Comparison of ENCODE assay signal across 8 mouse cellular contexts in genomic region chr11:83462711-83463244, GRCm38 (mm10). TPM values are rescaled to one million over a fixed set of nuclear protein-coding genes. Genes with fewer than 3 reads are reported as not detected.
DNase-seq lines count a peak whose midpoint lies in the region; ATAC-seq lines count a peak whose summit lies in the region.

Gene Mmp28, minus strand, starts transcription at chr11:83463071.

- no peak within 1 kb of the TSS for H3K27ac ChIP-seq in forebrain, embryonic 13.5 days
- no peak within 1 kb of the TSS for H3K27ac ChIP-seq in limb, embryonic 11.5 days (replicated peaks; ENCODE audit: low read depth, low read length)

- intact Hi-C loops in heart, postnatal 36 days (cut with DNase I): no loop called here

- H3K9ac ChIP-seq in forebrain, embryonic 13.5 days: peak within 1 kb of the TSS; percentile 64
- peak within 1 kb of the TSS; percentile 55 for H3K9ac ChIP-seq in limb, embryonic 11.5 days (ENCODE audit: low read length)

- no peaks in the 10 kb centered on the region for H3K36me3 ChIP-seq in forebrain, embryonic 13.5 days (ENCODE audit: poor library complexity, severe bottlenecking)
- H3K36me3 ChIP-seq in limb, embryonic 11.5 days (ENCODE audit: control insufficient read depth, insufficient read depth, low read length): no peaks in the 10 kb centered on the region

- peak within 1 kb of the TSS; percentile 49 for H3K4me3 ChIP-seq in forebrain, embryonic 13.5 days
- H3K4me3 ChIP-seq in limb, embryonic 11.5 days (ENCODE audit: low read depth, low read length): peak within 1 kb of the TSS; percentile 55

- H3K4me1 ChIP-seq in forebrain, embryonic 13.5 days: peaks cover 31% of the 10 kb centered on the region
- H3K4me1 ChIP-seq in limb, embryonic 11.5 days (ENCODE audit: control insufficient read depth, insufficient read depth, low read length): no peaks in the 10 kb centered on the region; the same call in 1 of the 2 replicates

- DNase-seq in CD4-positive, CD25-positive, alpha-beta regulatory T cell, adult 2 months (ENCODE audit: low read depth, low spot score): peak; percentile 16
- DNase-seq in adrenal gland, postnatal 10 days: peak; percentile 85
- peak; percentile 75 to 81 for DNase-seq in heart, postnatal 36 days
- DNase-seq in limb, embryonic 11.5 days (ENCODE audit: low spot score): peak; percentile 59
- peak; percentile 21 for DNase-seq in mesoderm, embryonic 11.5 days (ENCODE audit: low read depth, low spot score)
- DNase-seq in urinary bladder, postnatal 36 days (ENCODE audit: low spot score in 2 of 2): peak; percentile 67 to 71

- no peak for ATAC-seq in CD4-positive, CD25-positive, alpha-beta regulatory T cell, adult 4 months
- ATAC-seq in forebrain, embryonic 13.5 days: no peak
- ATAC-seq in limb, embryonic 11.5 days (ENCODE audit: insufficient number of reproducible peaks, low FRiP score, low TSS enrichment, low read depth): peak; percentile 39; the same call in 1 of the 2 replicates

- H3K9me3 ChIP-seq in forebrain, embryonic 13.5 days (replicated peaks): no peaks in the 10 kb centered on the region
- H3K9me3 ChIP-seq in limb, embryonic 11.5 days (ENCODE audit: control insufficient read depth, low read length): no peaks in the 10 kb centered on the region

- H3K27me3 ChIP-seq in forebrain, embryonic 13.5 days: peaks cover 50% of the 10 kb centered on the region
- peaks cover 20% of the 10 kb centered on the region for H3K27me3 ChIP-seq in limb, embryonic 11.5 days (ENCODE audit: control insufficient read depth, insufficient read depth, low read length)

- under 1% methylated on average over 38 of the region's 42 CpGs for WGBS in forebrain, embryonic 13.5 days
- under 1% methylated on average over 42 of the region's 42 CpGs for WGBS in limb, embryonic 11.5 days

- H3K4me2 ChIP-seq in forebrain, embryonic 13.5 days: peak within 1 kb of the TSS; percentile 85
- peak within 1 kb of the TSS; percentile 90 for H3K4me2 ChIP-seq in limb, embryonic 11.5 days (ENCODE audit: low read depth, severe bottlenecking)

RNA-seq across cellular contexts. Expression of gene Mmp28, which starts in this region (rescaled TPM):
- not detected for polyA plus RNA-seq in CD4-positive, CD25-positive, alpha-beta regulatory T cell, adult 4 months (2017; shearing (Covaris generic))
- total RNA-seq in adrenal gland, postnatal 10 days (2021): 10 to 100 TPM in 1 of 2 experiments, 1 to 10 TPM in 1; 9.8 to 15.1 TPM
- 2.5 TPM in 2 replicates for polyA plus RNA-seq in forebrain, embryonic 13.5 days (2015; fragmentation: Nextera tagmentation; extraction: Ambion mirVana)
- total RNA-seq in heart, postnatal 36 days (2021): 1 to 10 TPM; 4.6 to 6.6 TPM
- 2.9 and 3.7 TPM in 2 replicates for polyA plus RNA-seq in limb, embryonic 11.5 days (2014; fragmentation: Nextera tagmentation; extraction: Ambion mirVana)

Comparison
In these comparisons a context has a peak if more than half of its experiments do, and no peak if none do; other contexts are left out.
1. DNase-seq: peak in every context shown above with its lines; median percentile 85 in adrenal gland, postnatal 10 days; 78 in heart, postnatal 36 days; 69 in urinary bladder, postnatal 36 days; 59 in limb, embryonic 11.5 days; 21 in mesoderm, embryonic 11.5 days; 16 in CD4-positive, CD25-positive, alpha-beta regulatory T cell, adult 2 months.